Mouse (Mus musculus): ENCODE results near the gene Dusp27. TPM values are rescaled to one million over a fixed set of nuclear protein-coding genes. Genes with fewer than 3 reads are reported as not detected.

The Dusp27 gene
- polyA plus RNA-seq, 1 experiment = not detected

DNA sequence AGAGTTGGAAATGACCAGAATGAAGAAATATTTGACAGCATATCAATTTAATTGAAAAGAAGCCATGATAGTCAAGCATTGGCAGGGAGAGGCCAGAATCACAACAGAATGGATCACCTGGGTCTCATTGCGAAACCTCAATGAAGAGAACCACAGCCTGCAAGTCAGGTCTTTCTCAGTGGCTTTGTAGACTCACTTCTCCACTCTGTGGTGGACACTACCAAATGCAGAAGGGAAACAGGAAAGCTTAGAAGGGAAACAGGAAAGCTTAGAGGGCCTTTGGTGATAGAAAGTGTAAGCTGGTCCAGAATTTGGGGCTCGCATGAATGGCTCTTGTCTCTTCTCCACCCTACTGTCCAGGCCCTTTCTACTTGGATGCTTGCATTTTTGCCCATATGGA is 29.6 kb downstream of the Dusp27 start:
- Histone ChIP-seq H3K27me3 (ENCODE audit: control insufficient read depth) (no peaks in the 10 kb centered on the region), H3K4me1 (ENCODE audit: control insufficient read depth) (no peaks in the 10 kb centered on the region), H3K4me3 (replicated peaks) (no peak overlapping the region), H3K9me3 (ENCODE audit: control insufficient read depth, low read length) (no peaks in the 10 kb centered on the region), H3K36me3 (ENCODE audit: control insufficient read depth) (no peaks in the 10 kb centered on the region)
- TF ChIP-seq TAL1 (IDR thresholded peaks at IDR 0.05; ENCODE audit: low read length) = no peak
- TF ChIP-seq GATA1 (IDR thresholded peaks at IDR 0.05; ENCODE audit: low read length) = no peak

DNA sequence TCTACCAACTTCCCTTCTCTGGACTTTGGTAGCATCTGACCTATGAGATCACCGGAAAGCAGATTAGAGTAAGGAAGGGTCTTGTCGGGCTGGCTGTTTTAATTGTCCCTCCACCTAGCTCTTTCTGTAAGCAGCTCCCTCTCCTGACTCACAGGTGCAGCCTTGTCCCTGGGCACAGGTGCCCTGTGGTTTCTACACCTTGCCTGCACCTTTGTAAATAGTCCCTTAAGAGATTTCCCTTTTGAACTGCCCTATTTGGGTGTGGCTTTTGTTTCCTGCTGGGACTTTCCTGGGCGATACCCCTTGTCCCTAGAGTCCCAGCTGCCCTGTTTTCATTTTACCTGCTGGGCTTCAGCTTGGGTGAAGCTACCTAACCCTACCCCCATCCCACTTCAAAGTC is 33.3 kb downstream of the Dusp27 start:
- TF ChIP-seq GATA1 (IDR thresholded peaks at IDR 0.05; ENCODE audit: low read length) = no peak
- no peak for TF ChIP-seq TAL1 (IDR thresholded peaks at IDR 0.05; ENCODE audit: low read length)
- no peaks in the 10 kb centered on the region for H3K36me3 ChIP-seq (ENCODE audit: control insufficient read depth)
- H3K9me3 ChIP-seq (ENCODE audit: control insufficient read depth, low read length) = no peaks in the 10 kb centered on the region
- no peaks in the 10 kb centered on the region for H3K27me3 ChIP-seq (ENCODE audit: control insufficient read depth)
- no peak overlapping the region for H3K4me3 ChIP-seq (replicated peaks)
- H3K4me1 ChIP-seq (ENCODE audit: control insufficient read depth) = no peaks in the 10 kb centered on the region

DNA sequence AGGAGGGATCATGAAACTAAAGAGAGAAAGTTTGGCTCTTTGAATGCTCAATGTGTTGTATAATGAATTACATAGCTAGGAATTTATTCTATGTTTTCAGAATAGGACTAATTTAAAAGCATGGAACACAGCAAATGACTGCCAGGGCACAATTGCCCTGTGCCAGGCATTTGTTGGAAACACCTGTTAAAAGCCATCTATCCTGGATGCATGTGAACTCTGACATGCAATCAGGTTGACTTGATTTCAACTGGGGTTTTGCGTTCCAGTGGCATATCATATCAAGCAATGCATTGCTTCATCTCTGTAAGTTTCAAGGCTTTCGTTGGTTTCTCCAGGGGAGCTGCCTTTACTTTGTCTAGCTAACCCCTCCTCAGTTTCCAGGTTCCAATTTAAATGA is 37.4 kb downstream of the Dusp27 start:
- Histone ChIP-seq H3K4me1 (ENCODE audit: control insufficient read depth) (no peaks in the 10 kb centered on the region), H3K4me3 (replicated peaks) (no peak overlapping the region), H3K27me3 (ENCODE audit: control insufficient read depth) (no peaks in the 10 kb centered on the region), H3K36me3 (ENCODE audit: control insufficient read depth) (no peaks in the 10 kb centered on the region), H3K9me3 (ENCODE audit: control insufficient read depth, low read length) (0 out of 2 replicates have a peak, but pooled peaks cover 2% of the 10 kb centered on the region)
- TF ChIP-seq TAL1 (IDR thresholded peaks at IDR 0.05; ENCODE audit: low read length) (no peak), GATA1 (IDR thresholded peaks at IDR 0.05; ENCODE audit: low read length) (no peak)

DNA sequence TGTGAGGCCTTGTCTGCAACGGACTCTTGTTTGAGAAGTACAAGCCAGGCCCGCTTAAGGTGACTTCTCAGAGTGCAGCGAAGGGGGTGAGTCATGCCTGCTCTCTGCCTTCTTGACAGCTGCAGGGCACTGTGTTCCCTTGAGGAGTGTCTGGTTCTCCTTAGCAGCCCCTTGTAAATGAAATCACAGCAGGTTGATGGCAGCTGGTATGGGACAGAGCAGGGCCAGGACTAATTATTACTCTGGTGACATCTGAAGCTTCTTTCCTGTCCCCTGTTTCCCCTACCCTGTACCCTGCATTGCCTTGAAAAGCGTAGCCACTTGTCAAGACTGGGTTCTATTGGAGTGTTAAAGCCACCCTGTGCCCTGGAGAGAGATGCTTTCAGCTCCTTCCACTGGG is 38.0 kb downstream of the Dusp27 start:
- H3K4me3 ChIP-seq (replicated peaks) = no peak overlapping the region
- TF ChIP-seq GATA1 (IDR thresholded peaks at IDR 0.05; ENCODE audit: low read length) (no peak), TAL1 (IDR thresholded peaks at IDR 0.05; ENCODE audit: low read length) (no peak)
- no peaks in the 10 kb centered on the region for H3K36me3 ChIP-seq (ENCODE audit: control insufficient read depth)
- no peaks in the 10 kb centered on the region for H3K4me1 ChIP-seq (ENCODE audit: control insufficient read depth)
- no peaks in the 10 kb centered on the region for H3K27me3 ChIP-seq (ENCODE audit: control insufficient read depth)
- 0 out of 2 replicates have a peak, but pooled peaks cover 2% of the 10 kb centered on the region for H3K9me3 ChIP-seq (ENCODE audit: control insufficient read depth, low read length)

DNA sequence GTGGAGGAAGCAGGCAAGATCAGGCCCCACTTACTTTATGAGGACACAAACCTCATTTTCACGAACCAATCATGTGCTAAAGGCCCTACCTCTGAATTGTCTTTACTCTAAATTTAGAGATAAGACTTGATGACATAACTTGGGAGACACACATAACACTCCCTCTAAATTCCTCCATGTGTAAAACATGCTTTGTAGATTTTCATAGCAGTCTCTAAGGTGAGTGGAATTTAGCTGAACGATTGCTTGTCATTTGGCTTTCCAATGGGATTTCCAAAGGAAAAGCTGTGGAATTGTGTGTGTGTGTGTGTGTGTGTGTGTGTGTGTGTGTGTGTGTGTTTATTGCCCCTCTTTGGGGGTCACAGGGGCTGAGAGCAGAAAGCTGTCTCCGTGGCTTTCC is 38.4 kb downstream of the Dusp27 start:
- TF ChIP-seq TAL1 (IDR thresholded peaks at IDR 0.05; ENCODE audit: low read length) (no peak), GATA1 (IDR thresholded peaks at IDR 0.05; ENCODE audit: low read length) (no peak)
- Histone ChIP-seq H3K4me3 (replicated peaks) (no peak overlapping the region), H3K9me3 (ENCODE audit: control insufficient read depth, low read length) (0 out of 2 replicates have a peak, but pooled peaks cover 2% of the 10 kb centered on the region), H3K4me1 (ENCODE audit: control insufficient read depth) (no peaks in the 10 kb centered on the region), H3K36me3 (ENCODE audit: control insufficient read depth) (no peaks in the 10 kb centered on the region), H3K27me3 (ENCODE audit: control insufficient read depth) (no peaks in the 10 kb centered on the region)

DNA sequence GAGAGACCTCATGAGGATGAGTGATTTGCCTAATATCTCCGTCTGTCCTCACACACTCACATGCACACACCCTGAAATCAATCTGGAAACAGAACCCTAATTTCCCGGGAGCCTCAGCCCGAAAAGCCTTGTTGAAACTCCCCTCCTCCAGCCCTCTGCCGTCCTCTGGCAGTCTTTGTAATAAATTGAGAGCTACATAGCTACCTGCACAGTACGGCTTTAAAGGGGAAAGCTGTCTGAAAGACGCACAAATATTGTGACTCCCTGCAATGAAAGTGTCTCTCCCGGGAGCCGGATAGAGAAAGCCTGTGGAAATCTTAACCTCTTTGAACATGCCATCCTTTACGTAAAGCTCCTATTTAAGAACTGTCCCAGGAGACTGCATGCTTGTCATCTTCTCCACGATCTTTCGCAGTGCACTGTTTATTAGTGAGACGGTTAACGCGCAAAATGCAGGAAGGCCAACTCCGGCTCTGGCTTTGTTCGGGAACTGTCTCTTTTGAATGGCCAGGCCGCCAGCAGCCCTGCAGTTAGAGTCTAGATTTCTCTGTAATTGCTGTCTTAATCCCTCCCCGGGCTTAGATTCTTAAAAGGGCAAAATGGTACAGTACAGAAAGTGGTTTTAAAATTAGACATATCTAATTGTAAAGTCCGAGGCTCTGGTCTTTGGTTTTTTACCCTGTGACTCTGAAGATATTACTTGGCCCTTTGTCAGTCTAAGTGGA is 39.1 kb downstream of the Dusp27 start:
- TF ChIP-seq GATA1 (IDR thresholded peaks at IDR 0.05; ENCODE audit: low read length) (no peak), TAL1 (IDR thresholded peaks at IDR 0.05; ENCODE audit: low read length) (no peak)
- Histone ChIP-seq H3K9me3 (ENCODE audit: control insufficient read depth, low read length) (0 out of 2 replicates have a peak, but pooled peaks cover 2% of the 10 kb centered on the region), H3K4me1 (ENCODE audit: control insufficient read depth) (no peaks in the 10 kb centered on the region), H3K4me3 (replicated peaks) (no peak overlapping the region), H3K36me3 (ENCODE audit: control insufficient read depth) (no peaks in the 10 kb centered on the region), H3K27me3 (ENCODE audit: control insufficient read depth) (no peaks in the 10 kb centered on the region)

DNA sequence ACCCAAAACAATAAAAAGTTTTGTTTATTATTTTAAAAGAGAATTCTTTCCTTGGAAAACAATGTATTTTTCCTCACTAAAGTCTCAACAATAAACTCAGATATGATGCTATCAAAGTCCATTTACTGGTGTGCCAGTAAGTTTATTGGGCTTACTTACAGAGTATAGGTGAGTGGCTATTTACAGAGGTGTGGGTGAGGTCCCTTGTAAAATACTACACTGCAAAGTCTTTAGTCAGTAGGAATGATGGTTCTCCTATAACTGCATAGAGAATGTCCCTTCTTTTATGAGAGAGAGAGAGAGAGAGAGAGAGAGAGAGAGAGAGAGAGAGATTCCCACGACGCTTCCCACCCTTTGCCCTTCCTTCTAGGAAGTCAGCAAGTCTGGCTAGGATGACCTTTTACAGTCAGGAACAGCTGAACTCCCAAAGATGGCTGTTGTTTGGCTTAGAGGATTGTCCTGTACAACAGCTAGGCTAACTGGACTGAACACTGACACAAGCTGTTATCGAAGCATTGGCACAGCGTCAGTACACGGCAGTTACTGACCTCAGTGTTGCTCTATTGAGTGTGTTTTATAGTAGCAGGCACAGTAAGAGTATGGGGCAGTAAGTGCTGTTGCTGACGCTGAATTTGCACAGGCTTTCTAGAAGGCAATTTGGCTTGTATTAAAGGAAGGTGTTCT is 50.5 kb downstream of the Dusp27 start:
- Histone ChIP-seq H3K36me3 (ENCODE audit: control insufficient read depth) (no peaks in the 10 kb centered on the region), H3K9me3 (ENCODE audit: control insufficient read depth, low read length) (no peaks in the 10 kb centered on the region), H3K4me1 (ENCODE audit: control insufficient read depth) (no peaks in the 10 kb centered on the region), H3K4me3 (replicated peaks) (no peak overlapping the region), H3K27me3 (ENCODE audit: control insufficient read depth) (no peaks in the 10 kb centered on the region)
- TF ChIP-seq GATA1 (IDR thresholded peaks at IDR 0.05; ENCODE audit: low read length) (no peak), TAL1 (IDR thresholded peaks at IDR 0.05; ENCODE audit: low read length) (no peak)

DNA sequence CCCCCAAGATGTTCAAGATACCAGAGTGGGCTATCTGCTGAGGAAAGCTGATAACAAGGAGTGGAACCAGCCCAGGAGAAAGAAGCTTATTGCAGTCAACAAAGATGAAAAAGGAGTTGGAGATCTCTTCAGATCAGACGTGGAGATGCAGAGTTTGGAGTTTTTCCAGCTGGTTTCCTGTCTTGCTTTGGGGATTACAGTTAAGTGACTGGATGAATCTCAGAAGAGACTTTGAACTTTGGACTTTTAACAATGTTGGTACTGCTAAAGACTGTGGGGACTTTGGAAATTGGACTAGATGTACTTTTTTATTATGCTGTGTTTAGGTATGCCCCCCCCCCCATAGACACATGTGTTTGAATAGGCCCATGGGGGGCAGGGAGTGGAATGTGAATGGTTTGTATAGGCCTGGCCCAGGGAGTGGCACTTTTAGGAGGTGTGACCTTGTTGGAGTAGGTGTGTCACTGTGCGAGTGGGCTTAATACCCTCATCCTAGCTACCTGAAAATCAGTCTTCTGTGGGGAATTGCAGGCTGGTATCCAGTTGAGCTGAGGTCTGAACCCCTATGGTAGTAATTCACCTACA is 59.8 kb downstream of the Dusp27 start:
- no peak overlapping the region for H3K4me3 ChIP-seq (replicated peaks)

DNA sequence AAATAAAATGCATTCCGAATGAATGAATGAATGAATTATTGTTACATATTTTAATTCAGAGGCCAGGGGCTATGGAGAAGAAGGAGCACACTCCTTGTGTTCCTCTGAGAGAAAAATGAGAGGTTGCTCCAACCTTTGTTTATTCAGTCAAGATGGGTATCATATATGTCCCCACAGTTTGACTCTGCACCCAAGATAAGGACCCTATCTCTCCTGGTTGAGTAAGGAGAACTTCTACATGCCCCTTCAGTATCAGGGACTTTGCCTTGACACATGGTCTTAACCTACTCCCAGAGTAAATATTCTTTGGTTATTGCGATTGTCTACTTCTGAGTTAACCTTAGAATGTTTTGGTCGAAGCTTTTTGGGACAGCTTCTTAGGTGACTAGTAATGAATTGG is 63.9 kb downstream of the Dusp27 start:
- H3K4me3 ChIP-seq (replicated peaks) = no peak overlapping the region
- no peaks in the 10 kb centered on the region for H3K36me3 ChIP-seq (ENCODE audit: control insufficient read depth)
- no peaks in the 10 kb centered on the region for H3K27me3 ChIP-seq (ENCODE audit: control insufficient read depth)
- H3K9me3 ChIP-seq (ENCODE audit: control insufficient read depth, low read length) = peaks cover 2% of the 10 kb centered on the region; the same call in 1 of the 2 replicates
- H3K4me1 ChIP-seq (ENCODE audit: control insufficient read depth) = peaks cover 2% of the 10 kb centered on the region; the same call in 1 of the 2 replicates
- TF ChIP-seq GATA1 (IDR thresholded peaks at IDR 0.05; ENCODE audit: low read length) (no peak), TAL1 (IDR thresholded peaks at IDR 0.05; ENCODE audit: low read length) (no peak)

More for the DNA sequence above, 59.8 kb downstream of the Dusp27 start:
- TF ChIP-seq GATA1 (IDR thresholded peaks at IDR 0.05; ENCODE audit: low read length) (no peak), TAL1 (IDR thresholded peaks at IDR 0.05; ENCODE audit: low read length) (no peak)
- Histone ChIP-seq H3K27me3 (ENCODE audit: control insufficient read depth) (no peaks in the 10 kb centered on the region), H3K9me3 (ENCODE audit: control insufficient read depth, low read length) (peaks cover 6% of the 10 kb centered on the region; the same call in 1 of the 2 replicates), H3K36me3 (ENCODE audit: control insufficient read depth) (no peaks in the 10 kb centered on the region), H3K4me1 (ENCODE audit: control insufficient read depth) (no peaks in the 10 kb centered on the region)
